Mouse (Mus musculus) lung, adult 18-20 months (tissue): ENCODE results near the gene Olfr293.

ENCODE experiments used
- DNase-seq, 2 experiments: peaks; one replicate each; pipeline ENCODE4 v3.0.0; 2022; ENCODE audit warnings: mixed read lengths in 2 of 2

Gene Olfr293

GRCm38 (mm10) chr7:86648761-86649160, at the start of gene Olfr293:
TSS of gene Olfr293 (plus strand) at chr7:86649061.
- DNase-seq: no peak

- DNase-seq: no peak
Observed at GRCm38 (mm10) chr7:86616543-86616942, 32.3 kb upstream of the Olfr293 start, which contains the start of gene Olfr294. TSS of gene Olfr294 (minus strand) at chr7:86616643.

GRCm38 (mm10) chr7:86688030-86688429, 39.2 kb downstream of the Olfr293 start, which contains the start of gene Olfr292:
TSS of gene Olfr292 (plus strand) at chr7:86688330.
- no peak for DNase-seq
